Mouse (Mus musculus): Measurements from ENCODE around the gene Zfp385c. TPM values are rescaled to one million over a fixed set of nuclear protein-coding genes. Genes with fewer than 3 reads are reported as not detected.
"Not testable (repeated sequence)": the region's sequence is repeated elsewhere in the genome, so short reads cannot be mapped to it uniquely, and the experiment has no call there.

Gene Zfp385c
- polyA plus RNA-seq, 1 experiment: 0.54 TPM

- DNase-seq (ENCODE audit: low spot score): no peak
Measured at GRCm38 (mm10) chr11:100688443-100688842, 3.8 kb downstream of the Zfp385c start.

DNA sequence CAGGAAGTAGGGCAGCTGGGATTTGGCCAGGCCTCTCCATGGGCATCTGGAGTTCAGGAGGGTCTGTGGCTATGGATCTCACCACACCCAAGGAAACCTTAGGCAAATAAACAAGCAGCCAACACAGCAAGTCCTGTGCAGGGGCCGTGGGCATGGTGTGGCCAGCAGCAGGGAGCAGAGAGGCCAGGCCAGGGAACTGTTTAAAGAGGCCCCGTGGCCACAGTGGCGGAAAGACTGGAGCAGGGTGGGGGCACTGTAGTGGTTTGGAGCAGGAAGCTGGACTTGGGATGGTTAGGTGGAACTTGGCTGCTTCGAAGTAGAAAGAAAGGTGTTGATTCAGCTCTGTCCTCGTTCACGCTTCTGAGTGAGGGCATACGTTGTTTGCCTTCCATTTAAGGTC lies 5.0 kb downstream of the Zfp385c start:
- no peak for DNase-seq (ENCODE audit: low spot score)

DNA sequence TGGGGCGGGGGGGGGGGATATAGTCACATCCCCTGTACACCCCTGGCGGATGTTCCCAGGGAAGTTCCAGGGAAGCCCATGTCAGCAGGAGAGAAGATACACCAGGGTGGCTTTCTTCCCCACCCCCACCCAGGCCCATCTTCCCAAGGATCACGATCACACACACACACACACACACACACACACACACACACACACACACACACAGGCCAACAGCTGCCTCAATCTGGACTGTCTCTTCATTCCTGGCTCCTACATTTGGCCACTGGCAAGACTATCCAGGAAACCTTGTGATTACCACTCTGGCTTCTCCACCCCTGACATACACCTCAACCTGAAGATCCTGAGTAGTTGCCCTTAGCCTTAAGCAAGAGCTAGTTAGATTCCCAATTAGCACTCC lies 6.9 kb downstream of the Zfp385c start:
- DNase-seq (ENCODE audit: low spot score): no peak

DNA sequence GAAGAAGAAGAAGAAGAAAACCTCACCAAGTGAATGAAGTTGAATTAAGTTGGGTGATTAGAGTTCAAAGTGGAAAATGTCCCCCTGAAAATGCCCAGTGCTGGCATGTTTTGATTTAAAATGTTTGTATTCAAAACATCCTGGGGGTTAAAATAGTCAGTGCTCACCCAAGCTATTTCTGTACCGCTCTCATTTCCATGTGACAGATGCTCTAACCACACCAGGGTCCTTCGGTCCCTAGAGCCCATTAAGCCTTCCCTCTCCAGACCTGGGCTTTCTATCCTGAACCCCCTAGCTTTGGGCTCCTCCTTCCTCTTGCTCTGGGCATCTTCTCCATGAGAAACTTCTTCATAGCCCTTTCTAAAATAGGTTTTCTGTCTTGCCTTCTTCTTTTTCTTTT lies 8.2 kb downstream of the Zfp385c start:
- no peak for DNase-seq (ENCODE audit: low spot score)

- DNase-seq (ENCODE audit: low spot score): no peak
Measured at GRCm38 (mm10) chr11:100682526-100682925, 9.7 kb downstream of the Zfp385c start.

- no peak for DNase-seq (ENCODE audit: low spot score)
Measured at GRCm38 (mm10) chr11:100681826-100682225, 10.4 kb downstream of the Zfp385c start.

DNA sequence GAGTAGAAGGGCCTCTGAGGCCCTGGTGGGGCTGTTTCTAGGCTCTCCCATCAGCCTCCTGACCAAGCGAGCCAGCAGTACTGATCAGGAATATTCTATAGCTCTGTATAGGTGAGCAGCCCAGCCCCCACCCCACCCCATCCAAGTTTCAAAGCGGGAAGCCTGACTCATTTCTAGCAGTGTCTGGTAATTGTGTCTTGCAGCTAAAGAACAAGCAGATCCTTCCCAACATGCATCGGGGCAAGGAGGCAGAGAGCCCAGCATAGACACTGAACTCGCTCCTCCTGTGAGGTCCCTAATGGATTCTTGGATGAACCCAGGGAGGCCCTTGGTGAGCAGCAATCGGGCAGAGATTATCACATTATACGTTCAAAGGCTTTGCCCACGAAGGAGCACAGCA lies 14.4 kb downstream of the Zfp385c start:
- no peak for DNase-seq (ENCODE audit: low spot score)

GRCm38 (mm10) chr11:100673169-100673568 lies 19.1 kb downstream of the Zfp385c start:
- DNase-seq (ENCODE audit: low spot score): no peak

DNA sequence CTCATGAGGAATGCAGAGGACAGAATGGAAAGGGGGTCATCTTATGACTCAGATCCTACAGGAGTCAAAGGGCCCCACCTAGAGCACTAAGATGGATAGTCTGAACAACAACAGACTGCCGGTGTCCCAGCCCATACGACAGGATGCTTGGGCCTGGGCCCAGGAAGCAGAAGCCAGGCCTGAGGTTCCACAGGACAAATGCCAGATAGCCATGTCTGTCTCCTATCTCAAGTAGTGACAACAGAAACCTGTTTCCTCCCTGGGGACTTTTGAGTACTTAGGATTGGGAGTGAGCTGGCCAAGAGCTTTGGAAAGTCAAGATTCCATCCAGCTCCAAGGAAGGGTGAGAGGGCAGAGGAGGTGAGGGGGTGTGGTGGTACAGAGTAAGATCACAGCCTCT lies 20.3 kb downstream of the Zfp385c start:
- DNase-seq (ENCODE audit: low spot score): no peak

- no peak for DNase-seq (ENCODE audit: low spot score)
Measured at GRCm38 (mm10) chr11:100671049-100671448, 21.2 kb downstream of the Zfp385c start.

DNA sequence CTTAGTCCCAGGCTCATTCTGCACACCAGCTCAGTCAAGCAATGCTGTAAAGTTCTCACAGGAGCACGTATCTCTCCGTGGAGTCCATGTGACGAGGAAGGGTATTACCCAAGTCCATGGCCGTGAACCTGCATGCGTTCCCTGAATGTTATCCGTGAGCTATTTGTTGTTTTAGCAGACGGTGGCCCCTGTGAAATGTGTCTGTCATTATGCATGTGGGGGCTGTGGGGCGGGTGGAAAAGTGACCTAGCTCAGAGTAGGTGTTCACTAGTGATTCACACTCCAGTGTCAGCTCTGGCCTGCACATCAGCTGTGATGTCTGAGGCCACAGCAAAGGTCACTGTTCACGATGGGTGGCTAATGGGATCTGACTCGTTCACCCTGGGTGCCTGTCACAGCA lies 32.4 kb downstream of the Zfp385c start:
- DNase-seq (ENCODE audit: low spot score): no peak

- DNase-seq (ENCODE audit: low spot score): no peak
Measured at GRCm38 (mm10) chr11:100656458-100656857, 35.8 kb downstream of the Zfp385c start.

- not testable (repeated sequence) for DNase-seq (ENCODE audit: low spot score)
Measured at GRCm38 (mm10) chr11:100655589-100655988, 36.7 kb downstream of the Zfp385c start.

GRCm38 (mm10) chr11:100651748-100652147 lies 40.5 kb downstream of the Zfp385c start:
- DNase-seq (ENCODE audit: low spot score): no peak

- DNase-seq (ENCODE audit: low spot score): no peak
Measured at GRCm38 (mm10) chr11:100651205-100651604, 41.0 kb downstream of the Zfp385c start.

- DNase-seq (ENCODE audit: low spot score): no peak
Measured at GRCm38 (mm10) chr11:100648405-100648804, 43.9 kb downstream of the Zfp385c start.

- DNase-seq (ENCODE audit: low spot score): no peak
Measured at GRCm38 (mm10) chr11:100646265-100646664, 46.0 kb downstream of the Zfp385c start.

GRCm38 (mm10) chr11:100643612-100644575 lies 48.4 kb downstream of the Zfp385c start:
- no peak for DNase-seq (ENCODE audit: low spot score)

- DNase-seq (ENCODE audit: low spot score): no peak
Measured at GRCm38 (mm10) chr11:100640159-100640906, 51.9 kb downstream of the Zfp385c start.

GRCm38 (mm10) chr11:100634530-100634929 lies 57.7 kb downstream of the Zfp385c start:
- DNase-seq (ENCODE audit: low spot score): no peak

DNA sequence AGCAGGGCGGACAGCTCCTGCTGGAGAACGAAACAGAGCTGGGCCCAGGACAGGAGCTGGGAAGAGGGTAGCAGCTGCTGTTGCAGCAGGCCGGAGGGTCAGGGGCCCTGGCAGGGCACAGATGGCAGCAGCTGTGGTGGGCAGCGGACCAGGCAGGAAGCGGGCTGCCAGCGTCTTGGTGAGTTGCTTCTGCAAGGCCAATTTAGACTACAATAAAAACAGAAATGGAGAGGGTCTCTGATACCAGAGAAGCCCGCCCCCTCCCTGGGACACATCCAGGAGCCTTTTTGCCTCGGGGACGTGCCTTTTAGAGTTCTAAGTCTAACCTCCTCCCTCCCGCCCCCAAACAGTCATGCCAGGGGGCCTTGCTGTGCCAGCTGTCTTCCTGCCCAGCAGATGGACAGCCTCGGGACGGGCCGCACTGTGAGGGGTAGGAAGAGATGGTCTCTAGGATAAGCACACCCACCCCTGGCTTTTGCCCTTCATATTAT lies 63.3 kb downstream of the Zfp385c start:
- DNase-seq (ENCODE audit: low spot score): no peak

DNA sequence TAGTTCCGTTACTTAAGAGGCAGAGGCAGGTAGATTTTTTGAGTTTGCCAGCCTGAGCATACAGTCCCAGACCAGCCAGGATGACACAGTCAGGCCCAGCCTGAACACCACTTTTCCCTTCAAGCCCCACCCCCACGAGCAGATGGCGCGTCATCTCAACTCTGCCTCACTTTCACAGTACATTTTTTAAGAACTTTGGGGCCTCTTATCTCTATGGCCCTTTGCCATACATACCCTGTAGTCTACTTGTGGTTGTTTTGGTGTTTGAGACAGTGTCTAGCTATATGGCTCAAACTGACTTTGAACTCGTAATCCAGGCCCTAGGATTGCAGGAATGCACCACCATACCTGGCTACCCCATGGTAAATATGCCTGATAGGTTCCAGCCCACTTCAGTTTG lies 64.2 kb downstream of the Zfp385c start:
- no peak for DNase-seq (ENCODE audit: low spot score)

Data from urinary bladder, adult 2 months (tissue).